Mouse (Mus musculus) stomach, embryonic 14.5 days (tissue): ENCODE measurements at regions not wholly inside any gene's neighbourhood (a gene's known extent, or its start where the extent isn't known, plus 50 kb on each side); places are given as distances from the start of the nearest gene placed in this dataset.
A peak's percentile ranks its signal among the peaks of the same experiment; 100 is the strongest.

ENCODE experiments used
- ATAC-seq: fragments of 200-750 bp; cut with Nextera tagmentation; 2 replicates; pipeline ENCODE4 v1.8.0; 2017; ENCODE audit warnings: low read depth, moderate TSS enrichment; ENCODE audit not compliant: insufficient number of reproducible peaks, insufficient read depth, low FRiP score
- H3K27ac ChIP-seq: fragments of 300-500 bp; sonication (generic); 2 replicates; pipeline ENCODE4 v1.5.1; 2014; ENCODE audit warnings: mild to moderate bottlenecking, low read length, moderate library complexity, mixed read lengths
- H3K27me3 ChIP-seq: fragments of 300-500 bp; sonication (generic); 2 replicates; pipeline ENCODE4 v1.6.1; 2014; ENCODE audit warnings: low read length, control low read depth, mixed read lengths; ENCODE audit not compliant: control insufficient read depth, insufficient read depth
- H3K36me3 ChIP-seq: fragments of 300-500 bp; sonication (generic); 2 replicates; pipeline ENCODE4 v1.6.1; 2014; ENCODE audit warnings: mild to moderate bottlenecking, control low read depth, low read length, moderate library complexity, mixed read lengths; ENCODE audit not compliant: control insufficient read depth, insufficient read depth
- H3K4me1 ChIP-seq: fragments of 300-500 bp; sonication (generic); 2 replicates; pipeline ENCODE4 v1.6.1; 2014; ENCODE audit warnings: low read length, control low read depth, mixed read lengths; ENCODE audit not compliant: control insufficient read depth, insufficient read depth
- H3K4me2 ChIP-seq: fragments of 300-500 bp; sonication (generic); replicated peaks from 2 replicates; pipeline ENCODE4 v1.6.1; 2014; ENCODE audit warnings: low read depth, low read length, control low read depth
- H3K4me3 ChIP-seq: fragments of 300-500 bp; sonication (generic); 2 replicates; pipeline ENCODE4 v1.5.1; 2014; ENCODE audit warnings: low read depth, low read length, control low read depth
- H3K9ac ChIP-seq: fragments of 300-500 bp; sonication (generic); replicated peaks from 2 replicates; pipeline ENCODE4 v1.6.1; 2014; ENCODE audit warnings: low read depth, mild to moderate bottlenecking, control low read depth, low read length, moderate library complexity, mixed read lengths
- H3K9me3 ChIP-seq: fragments of 300-500 bp; sonication (generic); 2 replicates; pipeline ENCODE4 v1.6.1; 2016; ENCODE audit warnings: low read depth, low read length, control low read depth; ENCODE audit not compliant: control insufficient read depth
- WGBS: fragments of 180-500 bp; shearing (Covaris S2); extraction: QIAGEN DNeasy Blood & Tissue Kit; methylation state at CpG from one replicate; pipeline ENCODE4 v1.1.7; 2014; 5-methylcytosine and 5-hydroxymethylcytosine counted together

DNA sequence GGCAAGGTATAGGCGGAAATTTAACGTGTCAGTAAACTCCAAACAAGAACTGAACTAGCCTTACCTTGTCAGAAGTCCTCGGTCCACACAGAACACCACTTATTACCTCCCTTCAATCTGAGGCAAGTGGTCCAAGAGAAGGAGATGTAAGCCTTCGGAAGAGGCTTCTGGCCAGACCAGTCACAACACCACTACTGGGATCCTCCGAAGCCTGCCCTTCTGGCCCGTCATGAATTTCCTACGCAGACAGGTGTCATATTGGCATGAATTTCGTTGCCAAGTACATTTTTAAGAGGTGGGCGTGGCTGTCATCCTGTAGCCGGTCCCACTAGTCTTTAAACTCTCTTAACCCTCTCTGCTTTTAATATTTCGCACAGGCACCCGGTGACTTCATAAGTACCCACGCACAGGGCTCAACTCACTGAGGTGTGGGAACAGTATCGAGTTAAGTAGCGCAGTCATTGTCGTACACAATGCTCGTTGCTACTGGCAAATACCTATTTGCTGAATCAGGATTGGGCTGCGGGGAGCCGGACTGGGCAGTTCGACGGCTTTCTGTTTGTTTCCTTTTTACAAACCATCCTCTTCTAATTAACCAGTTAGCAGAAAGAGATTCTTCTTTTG, 86.7 kb upstream of the Adgrl2 start:
- H3K27ac ChIP-seq = no peak overlapping the region
- no peak overlapping the region for H3K9ac ChIP-seq
- no peaks in the 10 kb centered on the region for H3K36me3 ChIP-seq
- H3K4me3 ChIP-seq = no peak overlapping the region
- no peaks in the 10 kb centered on the region for H3K27me3 ChIP-seq
- H3K4me2 ChIP-seq = peak overlapping the region; percentile 16; the same call in 1 of the 2 replicates
- 62% methylated on average over 21 of the region's 21 CpGs for WGBS
- H3K9me3 ChIP-seq = no peaks in the 10 kb centered on the region
- no peaks in the 10 kb centered on the region for H3K4me1 ChIP-seq
- no peak for ATAC-seq

DNA sequence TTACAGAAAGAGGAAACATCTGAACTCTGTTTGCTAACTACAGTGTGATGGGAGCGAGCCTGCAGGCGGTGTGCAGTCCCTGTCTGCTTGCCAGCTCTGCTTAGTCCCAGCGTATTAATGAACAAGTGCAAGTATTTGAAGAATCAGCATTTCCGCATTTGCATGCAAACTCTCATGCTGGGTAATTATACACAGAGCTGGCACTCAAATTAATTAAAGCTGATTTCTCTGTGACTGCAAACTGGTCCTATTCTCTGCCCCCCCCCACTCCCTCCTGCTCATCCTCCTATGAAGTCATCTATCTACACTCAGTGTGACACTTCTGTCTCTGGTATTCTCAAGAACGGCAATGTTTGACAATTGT, 85.1 kb upstream of the Adgrl2 start:
- ATAC-seq = no peak
- 66% methylated on average over 5 of the region's 5 CpGs for WGBS
- no peaks in the 10 kb centered on the region for H3K36me3 ChIP-seq
- no peaks in the 10 kb centered on the region for H3K9me3 ChIP-seq
- no peaks in the 10 kb centered on the region for H3K4me1 ChIP-seq
- no peaks in the 10 kb centered on the region for H3K27me3 ChIP-seq
- no peak overlapping the region for H3K4me2 ChIP-seq
- no peak overlapping the region for H3K9ac ChIP-seq
- H3K4me3 ChIP-seq = no peak overlapping the region
- no peak overlapping the region for H3K27ac ChIP-seq

DNA sequence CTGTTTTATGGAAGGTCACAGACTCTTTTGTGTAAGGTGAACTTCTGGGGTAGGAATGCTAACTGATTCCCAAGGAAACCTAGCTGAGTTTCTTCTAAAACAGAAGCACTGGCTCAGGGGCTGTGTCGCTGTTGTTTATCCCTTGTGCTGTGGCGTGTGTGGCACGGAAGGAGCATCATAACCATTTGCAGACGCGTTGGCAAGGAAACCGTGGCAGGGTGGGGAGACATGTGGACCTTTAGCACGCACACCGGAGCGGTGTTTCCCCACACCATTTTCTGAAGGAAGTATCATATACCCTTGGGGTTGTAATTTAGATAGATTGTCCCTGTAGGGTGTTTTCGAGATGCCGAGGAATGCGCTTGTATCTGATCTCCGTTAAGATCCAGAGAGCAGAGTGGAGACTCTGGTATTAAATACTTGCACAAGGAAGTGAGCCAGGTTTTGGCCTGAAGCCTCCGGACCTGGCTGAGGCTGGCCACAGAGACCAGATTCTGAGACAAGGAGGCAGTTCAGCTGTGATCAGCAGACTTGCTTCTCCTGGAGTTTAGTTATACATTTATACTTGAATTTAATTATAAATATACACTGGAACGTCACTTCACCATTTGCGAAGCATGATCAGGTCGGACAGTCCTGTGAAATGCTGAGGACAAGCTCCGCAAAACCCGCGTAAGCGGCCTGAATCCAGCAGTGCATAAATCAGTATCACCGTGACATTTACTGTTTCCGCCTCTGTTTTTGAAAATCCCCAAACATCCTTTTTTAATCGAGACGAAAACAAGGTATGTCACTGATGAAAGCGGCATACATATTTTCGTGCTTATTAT, 84.5 kb upstream of the Adgrl2 start:
- Histone ChIP-seq H3K4me1 (no peaks in the 10 kb centered on the region), H3K4me3 (no peak overlapping the region), H3K27me3 (no peaks in the 10 kb centered on the region), H3K27ac (no peak overlapping the region), H3K4me2 (no peak overlapping the region), H3K9ac (no peak overlapping the region), H3K9me3 (no peaks in the 10 kb centered on the region), H3K36me3 (no peaks in the 10 kb centered on the region)
- 70% methylated on average over 27 of the region's 27 CpGs for WGBS
- no peak for ATAC-seq

DNA sequence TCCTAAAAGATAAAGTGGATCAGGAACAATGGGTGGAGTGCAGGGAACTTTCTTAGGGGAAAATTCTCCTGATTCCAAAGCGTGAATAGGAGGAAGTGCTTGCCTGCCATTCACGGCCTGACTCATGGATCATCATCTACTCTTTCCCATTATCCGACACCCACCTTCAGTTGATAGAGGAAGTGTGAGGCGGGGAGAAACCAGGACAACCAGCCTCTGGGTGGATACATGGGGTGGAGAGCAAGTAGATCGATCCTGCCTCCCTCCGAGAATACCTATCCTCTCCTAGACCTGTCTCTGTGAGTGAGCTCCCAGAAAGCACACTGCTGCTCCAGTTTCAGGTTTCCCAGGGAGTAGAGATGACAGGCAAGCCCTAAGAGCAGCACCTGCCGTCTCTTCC, 79.8 kb upstream of the Adgrl2 start:
- Histone ChIP-seq H3K4me2 (no peak overlapping the region), H3K4me3 (no peak overlapping the region), H3K36me3 (no peaks in the 10 kb centered on the region), H3K9ac (no peak overlapping the region), H3K9me3 (no peaks in the 10 kb centered on the region), H3K27me3 (no peaks in the 10 kb centered on the region), H3K27ac (no peak overlapping the region), H3K4me1 (no peaks in the 10 kb centered on the region)
- ATAC-seq = no peak
- 53% methylated on average over 7 of the region's 7 CpGs for WGBS

DNA sequence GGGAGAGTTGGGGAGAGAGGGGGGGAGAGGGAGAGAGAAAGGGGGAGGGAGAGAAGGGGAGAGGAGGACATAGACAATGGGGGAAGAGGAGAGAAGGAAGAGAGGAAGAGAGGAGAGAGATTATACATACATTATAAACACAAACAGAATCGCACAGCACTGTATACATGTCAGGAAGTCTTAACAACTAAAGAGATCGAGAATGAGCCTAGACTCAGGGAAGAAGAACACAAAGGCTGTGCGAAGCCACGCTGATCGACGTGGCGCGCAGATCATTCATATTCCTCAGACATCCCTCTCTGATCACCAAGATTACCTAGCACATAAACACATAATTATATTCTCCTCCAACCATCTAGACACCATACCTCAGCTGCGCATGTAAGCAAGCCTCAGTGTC, 79.1 kb upstream of the Adgrl2 start:
- Histone ChIP-seq H3K4me3 (no peak overlapping the region), H3K9me3 (no peaks in the 10 kb centered on the region), H3K27ac (no peak overlapping the region), H3K9ac (no peak overlapping the region), H3K36me3 (no peaks in the 10 kb centered on the region), H3K4me2 (no peak overlapping the region), H3K4me1 (no peaks in the 10 kb centered on the region), H3K27me3 (no peaks in the 10 kb centered on the region)
- 76% methylated on average over 9 of the region's 9 CpGs for WGBS
- ATAC-seq = no peak

DNA sequence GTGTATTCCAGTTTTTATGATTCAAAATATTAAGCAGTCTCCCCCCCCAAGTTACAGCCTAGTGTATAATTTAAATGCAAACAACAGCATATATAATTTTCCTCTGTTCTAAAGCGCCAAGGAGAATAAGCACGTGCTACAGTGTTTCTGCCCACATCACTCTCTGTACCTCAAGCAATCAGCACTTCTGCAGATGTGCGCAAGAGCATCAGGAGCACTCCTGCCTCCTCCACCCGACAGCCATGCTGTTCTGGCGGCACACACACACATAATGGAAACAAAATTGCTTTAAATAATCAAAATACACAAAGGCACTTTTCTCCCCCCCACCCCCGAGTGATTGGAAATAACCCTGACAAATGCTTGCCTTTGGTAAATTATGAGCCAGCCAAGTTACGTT, 78.5 kb upstream of the Adgrl2 start:
- Histone ChIP-seq H3K4me3 (no peak overlapping the region), H3K9me3 (no peaks in the 10 kb centered on the region), H3K9ac (no peak overlapping the region), H3K4me2 (no peak overlapping the region), H3K36me3 (no peaks in the 10 kb centered on the region), H3K27me3 (no peaks in the 10 kb centered on the region), H3K27ac (no peak overlapping the region), H3K4me1 (no peaks in the 10 kb centered on the region)
- ATAC-seq = no peak
- 55% methylated on average over 7 of the region's 7 CpGs for WGBS

DNA sequence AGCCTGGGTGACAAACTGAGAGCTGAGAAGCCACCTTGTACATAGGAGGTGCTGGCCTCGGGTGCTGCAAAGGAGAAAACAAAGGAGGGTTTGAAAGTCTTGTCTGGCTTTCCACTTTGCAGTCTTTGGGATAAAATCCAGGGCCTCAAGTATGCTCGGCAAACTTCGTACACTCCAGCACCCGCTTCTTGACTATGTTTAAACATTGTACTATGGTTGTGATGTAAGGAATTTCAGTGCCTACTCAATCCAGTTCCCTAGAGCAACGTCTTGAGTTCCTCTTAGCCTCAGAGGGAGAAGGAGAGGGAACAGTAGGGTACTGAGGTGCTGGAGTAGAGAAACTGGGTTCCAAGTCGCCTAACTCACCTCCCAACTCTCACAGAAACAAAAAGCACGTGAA, 77.4 kb upstream of the Adgrl2 start:
- Histone ChIP-seq H3K27me3 (no peaks in the 10 kb centered on the region), H3K4me3 (no peak overlapping the region), H3K27ac (no peak overlapping the region), H3K9ac (no peak overlapping the region), H3K4me2 (no peak overlapping the region), H3K36me3 (no peaks in the 10 kb centered on the region), H3K4me1 (no peaks in the 10 kb centered on the region), H3K9me3 (no peaks in the 10 kb centered on the region)
- ATAC-seq = no peak
- 70% methylated on average over 7 of the region's 7 CpGs for WGBS

DNA sequence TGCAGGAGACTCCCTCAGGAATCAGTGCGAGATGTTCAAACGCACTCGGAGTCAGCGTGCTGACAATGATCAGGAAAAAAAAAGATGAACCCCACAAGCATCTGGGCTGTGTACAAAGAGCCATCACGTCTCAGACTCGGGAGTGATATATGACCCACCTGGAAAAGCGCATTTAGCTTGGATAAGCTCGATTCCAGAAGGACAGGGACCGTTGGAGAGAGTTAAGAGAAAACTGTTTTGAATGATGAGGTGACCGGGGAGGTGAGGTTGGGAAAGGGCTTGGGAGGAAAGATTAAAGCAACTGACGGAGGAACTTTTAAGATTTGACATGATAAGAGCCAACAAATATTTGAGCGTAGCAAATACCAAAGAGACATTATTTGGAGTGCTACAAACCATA, 64.7 kb upstream of the Adgrl2 start:
- Histone ChIP-seq H3K36me3 (no peaks in the 10 kb centered on the region), H3K4me3 (no peak overlapping the region), H3K9me3 (no peaks in the 10 kb centered on the region), H3K4me2 (no peak overlapping the region), H3K27me3 (no peaks in the 10 kb centered on the region), H3K27ac (no peak overlapping the region), H3K9ac (no peak overlapping the region), H3K4me1 (no peaks in the 10 kb centered on the region)
- ATAC-seq = no peak
- 21% methylated on average over 12 of the region's 12 CpGs for WGBS
